Mouse (Mus musculus): Measurements from ENCODE around the gene Patj. TPM values are rescaled to one million over a fixed set of nuclear protein-coding genes. Genes with fewer than 3 reads are reported as not detected.
"Not testable (repeated sequence)": the region's sequence is repeated elsewhere in the genome, so short reads cannot be mapped to it uniquely, and the experiment has no call there.

Gene Patj
- polyA plus RNA-seq, 1 experiment from 2014 or later = 22.5 TPM

- no peak overlapping the region for H3K4me3 ChIP-seq (ENCODE audit: low read length)
- no peaks in the 10 kb centered on the region for H3K36me3 ChIP-seq (ENCODE audit: control insufficient read depth, insufficient read depth, low read length)
- H3K9ac ChIP-seq (ENCODE audit: low read depth, low read length) = no peak overlapping the region
- WGBS = 27% methylated on average over 6 of the region's 6 CpGs
- H3K9me3 ChIP-seq (ENCODE audit: control insufficient read depth, low read length) = no peaks in the 10 kb centered on the region
- H3K4me2 ChIP-seq (ENCODE audit: low read depth, low read length) = no peak overlapping the region
- ATAC-seq = peak; percentile 45; the same call in 1 of the 2 replicates
- H3K27ac ChIP-seq (ENCODE audit: low read length) = peak overlapping the region; percentile 36; the same call in 1 of the 2 replicates
- H3K27me3 ChIP-seq (replicated peaks; ENCODE audit: control insufficient read depth, insufficient read depth, low read length) = no peaks in the 10 kb centered on the region
- H3K4me1 ChIP-seq (ENCODE audit: control insufficient read depth, insufficient read depth, low read length) = peaks cover 12% of the 10 kb centered on the region
Measured at GRCm38 (mm10) chr4:98400926-98401583, 5.5 kb downstream of the Patj start.

DNA sequence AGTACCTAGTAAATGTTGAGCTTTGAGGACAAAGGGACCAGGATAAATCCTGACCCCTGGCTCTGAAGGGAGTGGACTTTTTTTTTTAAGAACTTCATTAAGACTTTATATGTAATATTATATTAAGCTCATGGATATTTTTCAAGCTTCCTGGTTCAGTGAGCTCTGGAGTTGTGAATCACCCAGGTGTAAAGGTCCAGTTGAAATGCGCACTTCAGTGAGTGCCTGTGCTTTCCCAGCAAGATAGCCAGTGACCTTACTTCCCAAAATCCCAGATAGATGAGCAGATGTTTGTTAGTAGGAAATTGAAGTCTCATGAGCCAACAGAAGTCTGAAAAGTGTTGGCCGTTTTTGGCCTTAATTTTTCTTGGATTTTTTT, 6.0 kb downstream of the Patj start:
- Histone ChIP-seq H3K9ac (ENCODE audit: low read depth, low read length) (no peak overlapping the region), H3K36me3 (ENCODE audit: control insufficient read depth, insufficient read depth, low read length) (no peaks in the 10 kb centered on the region), H3K27ac (ENCODE audit: low read length) (peak overlapping the region; percentile 36; the same call in 1 of the 2 replicates), H3K9me3 (ENCODE audit: control insufficient read depth, low read length) (no peaks in the 10 kb centered on the region), H3K4me2 (ENCODE audit: low read depth, low read length) (no peak overlapping the region), H3K27me3 (replicated peaks; ENCODE audit: control insufficient read depth, insufficient read depth, low read length) (no peaks in the 10 kb centered on the region), H3K4me1 (ENCODE audit: control insufficient read depth, insufficient read depth, low read length) (peaks cover 12% of the 10 kb centered on the region), H3K4me3 (ENCODE audit: low read length) (no peak overlapping the region)
- 64% methylated on average over 2 of the region's 2 CpGs for WGBS
- peak; percentile 34; the same call in 1 of the 2 replicates for ATAC-seq

DNA sequence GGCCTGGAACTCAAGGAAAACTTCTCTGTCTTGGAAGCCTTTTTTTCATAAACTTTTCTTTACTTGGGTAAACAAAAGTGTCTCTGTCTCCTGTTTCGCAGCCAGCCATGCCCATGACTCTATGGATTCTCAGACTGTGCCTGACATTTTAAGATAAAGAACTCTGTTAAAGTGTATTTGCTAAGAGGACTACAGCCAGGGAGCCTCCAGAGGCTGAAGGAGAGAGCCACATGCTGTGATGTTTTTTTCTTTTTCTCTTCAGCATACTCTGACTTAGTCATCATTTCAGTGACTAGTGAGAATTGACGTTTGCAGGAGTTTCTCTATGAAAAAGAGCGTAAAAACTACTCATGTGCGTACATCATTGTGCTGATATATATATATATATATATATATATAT, 7.9 kb downstream of the Patj start:
- no peaks in the 10 kb centered on the region for H3K36me3 ChIP-seq (ENCODE audit: control insufficient read depth, insufficient read depth, low read length)
- H3K4me1 ChIP-seq (ENCODE audit: control insufficient read depth, insufficient read depth, low read length) = peaks cover 12% of the 10 kb centered on the region
- no peak overlapping the region for H3K27ac ChIP-seq (ENCODE audit: low read length)
- no peaks in the 10 kb centered on the region for H3K9me3 ChIP-seq (ENCODE audit: control insufficient read depth, low read length)
- no peak overlapping the region for H3K4me3 ChIP-seq (ENCODE audit: low read length)
- no peaks in the 10 kb centered on the region for H3K27me3 ChIP-seq (replicated peaks; ENCODE audit: control insufficient read depth, insufficient read depth, low read length)
- H3K9ac ChIP-seq (ENCODE audit: low read depth, low read length) = no peak overlapping the region
- no peak overlapping the region for H3K4me2 ChIP-seq (ENCODE audit: low read depth, low read length)
- no peak for ATAC-seq
- WGBS = 69% methylated on average over 4 of the region's 4 CpGs

- Histone ChIP-seq H3K4me2 (ENCODE audit: low read depth, low read length) (no peak overlapping the region), H3K4me3 (ENCODE audit: low read length) (no peak overlapping the region), H3K27me3 (replicated peaks; ENCODE audit: control insufficient read depth, insufficient read depth, low read length) (no peaks in the 10 kb centered on the region), H3K9me3 (ENCODE audit: control insufficient read depth, low read length) (no peaks in the 10 kb centered on the region), H3K9ac (ENCODE audit: low read depth, low read length) (no peak overlapping the region), H3K36me3 (ENCODE audit: control insufficient read depth, insufficient read depth, low read length) (no peaks in the 10 kb centered on the region), H3K4me1 (ENCODE audit: control insufficient read depth, insufficient read depth, low read length) (peaks cover 12% of the 10 kb centered on the region), H3K27ac (ENCODE audit: low read length) (no peak overlapping the region)
- no peak for ATAC-seq
- 89% methylated on average over 6 of the region's 6 CpGs for WGBS
Measured at GRCm38 (mm10) chr4:98404412-98404811, 8.8 kb downstream of the Patj start.

- no peaks in the 10 kb centered on the region for H3K9me3 ChIP-seq (ENCODE audit: control insufficient read depth, low read length)
- H3K4me1 ChIP-seq (ENCODE audit: control insufficient read depth, insufficient read depth, low read length) = no peaks in the 10 kb centered on the region
- no peak overlapping the region for H3K4me2 ChIP-seq (ENCODE audit: low read depth, low read length)
- no peak overlapping the region for H3K9ac ChIP-seq (ENCODE audit: low read depth, low read length)
- ATAC-seq = no peak
- no peak overlapping the region for H3K4me3 ChIP-seq (ENCODE audit: low read length)
- no peak overlapping the region for H3K27ac ChIP-seq (ENCODE audit: low read length)
- H3K36me3 ChIP-seq (ENCODE audit: control insufficient read depth, insufficient read depth, low read length) = no peaks in the 10 kb centered on the region
- H3K27me3 ChIP-seq (replicated peaks; ENCODE audit: control insufficient read depth, insufficient read depth, low read length) = no peaks in the 10 kb centered on the region
- WGBS = 85% methylated on average over 4 of the region's 4 CpGs
Measured at GRCm38 (mm10) chr4:98408455-98408854, 12.9 kb downstream of the Patj start.

DNA sequence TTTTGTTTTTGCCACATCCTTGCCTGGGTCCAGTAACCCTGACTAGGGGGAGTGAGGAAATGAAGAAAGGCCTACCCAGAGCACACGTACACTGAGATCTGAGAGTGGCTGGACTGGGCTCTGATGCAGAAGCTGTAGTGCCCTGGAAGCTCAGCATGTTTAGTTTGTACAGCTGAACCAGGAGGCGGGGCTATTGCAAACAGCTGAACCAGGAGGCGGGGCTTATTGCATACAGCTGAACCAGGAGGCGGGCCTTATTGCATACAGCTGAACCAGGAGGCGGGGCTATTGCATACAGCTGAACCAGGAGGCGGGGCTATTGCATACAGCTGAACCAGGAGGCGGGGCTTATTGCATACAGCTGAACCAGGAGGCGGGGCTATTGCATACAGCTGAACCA, 19.6 kb downstream of the Patj start:
- not testable (repeated sequence) for H3K27me3 ChIP-seq (replicated peaks; ENCODE audit: control insufficient read depth, insufficient read depth, low read length); ATAC-seq; H3K36me3 ChIP-seq (ENCODE audit: control insufficient read depth, insufficient read depth, low read length); H3K4me2 ChIP-seq (ENCODE audit: low read depth, low read length); H3K9ac ChIP-seq (ENCODE audit: low read depth, low read length); H3K4me1 ChIP-seq (ENCODE audit: control insufficient read depth, insufficient read depth, low read length); H3K4me3 ChIP-seq (ENCODE audit: low read length); H3K9me3 ChIP-seq (ENCODE audit: control insufficient read depth, low read length); H3K27ac ChIP-seq (ENCODE audit: low read length)
- WGBS = 96% methylated on average over 8 of the region's 8 CpGs

DNA sequence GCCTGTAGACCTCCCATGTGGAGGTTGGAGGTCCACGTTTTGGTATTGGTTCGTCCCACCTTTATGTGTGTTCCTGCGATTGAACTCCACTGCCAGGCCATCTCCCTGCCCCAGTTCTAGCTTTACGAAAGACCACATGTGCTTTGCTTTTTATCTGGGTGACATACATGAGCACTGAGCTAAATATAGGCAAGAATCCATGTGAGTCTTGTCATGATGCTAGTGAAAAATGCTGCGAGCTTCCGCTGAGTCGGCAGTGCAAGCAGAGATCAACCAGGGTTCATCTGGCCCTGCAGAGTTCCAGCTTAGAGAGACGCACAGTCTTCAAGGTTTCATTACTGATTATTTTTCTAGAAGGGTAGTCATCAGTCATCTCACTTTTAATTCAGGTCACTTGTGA, 32.8 kb downstream of the Patj start:
- Histone ChIP-seq H3K4me3 (ENCODE audit: low read length) (no peak overlapping the region), H3K9ac (ENCODE audit: low read depth, low read length) (no peak overlapping the region), H3K9me3 (ENCODE audit: control insufficient read depth, low read length) (no peaks in the 10 kb centered on the region), H3K4me1 (ENCODE audit: control insufficient read depth, insufficient read depth, low read length) (no peaks in the 10 kb centered on the region), H3K27me3 (replicated peaks; ENCODE audit: control insufficient read depth, insufficient read depth, low read length) (no peaks in the 10 kb centered on the region), H3K4me2 (ENCODE audit: low read depth, low read length) (no peak overlapping the region), H3K36me3 (ENCODE audit: control insufficient read depth, insufficient read depth, low read length) (0 out of 2 replicates have a peak, but pooled peaks cover 5% of the 10 kb centered on the region), H3K27ac (ENCODE audit: low read length) (no peak overlapping the region)
- WGBS = 64% methylated on average over 8 of the region's 8 CpGs
- ATAC-seq = no peak

DNA sequence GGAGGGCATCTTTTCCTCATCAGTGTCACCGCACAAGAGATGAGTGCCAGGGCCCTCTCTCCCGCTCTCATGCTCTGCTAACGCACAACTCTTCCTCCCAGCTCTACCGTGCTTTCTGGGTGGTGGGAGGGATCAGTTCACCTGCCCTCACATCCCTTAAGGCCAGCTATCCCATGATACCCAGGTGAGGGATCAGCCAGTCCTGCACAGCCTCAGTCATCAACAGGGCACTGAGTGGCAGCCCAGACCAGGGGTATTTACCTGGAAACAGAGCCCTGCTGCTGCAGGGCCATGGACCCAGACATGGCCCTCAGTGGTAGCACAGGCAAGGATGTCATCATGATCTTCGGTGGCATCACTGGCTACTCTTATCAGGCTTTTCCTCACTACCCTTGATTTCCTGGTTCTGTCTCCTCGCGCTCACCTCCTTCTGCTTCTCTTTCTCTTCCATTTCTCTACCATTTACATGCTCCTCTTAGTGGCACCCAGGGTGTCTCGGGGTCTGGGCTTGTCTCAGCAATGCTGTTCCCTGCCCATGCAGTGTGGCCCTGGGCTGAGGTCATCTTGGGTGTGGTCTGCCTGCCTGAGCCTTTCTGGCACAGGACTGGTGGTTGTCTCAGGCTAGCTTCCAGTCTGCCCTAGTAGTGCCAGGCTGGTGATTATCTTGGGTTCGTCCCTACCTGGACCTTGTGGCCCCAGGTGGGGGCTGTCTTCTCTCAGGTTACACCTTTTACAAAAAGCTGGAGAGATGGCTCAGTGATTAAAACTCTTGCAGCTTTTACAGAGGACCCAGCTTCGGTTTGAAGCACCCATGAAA, 40.3 kb downstream of the Patj start:
- H3K36me3 ChIP-seq (ENCODE audit: control insufficient read depth, insufficient read depth, low read length) = no peaks in the 10 kb centered on the region
- H3K27me3 ChIP-seq (replicated peaks; ENCODE audit: control insufficient read depth, insufficient read depth, low read length) = no peaks in the 10 kb centered on the region
- no peak overlapping the region for H3K4me3 ChIP-seq (ENCODE audit: low read length)
- no peak overlapping the region for H3K4me2 ChIP-seq (ENCODE audit: low read depth, low read length)
- whole genome bisulfite sequencing = 85% methylated on average over 10 of the region's 10 CpGs
- H3K9ac ChIP-seq (ENCODE audit: low read depth, low read length) = no peak overlapping the region
- ATAC-seq = no peak
- H3K9me3 ChIP-seq (ENCODE audit: control insufficient read depth, low read length) = no peaks in the 10 kb centered on the region
- H3K27ac ChIP-seq (ENCODE audit: low read length) = no peak overlapping the region
- H3K4me1 ChIP-seq (ENCODE audit: control insufficient read depth, insufficient read depth, low read length) = no peaks in the 10 kb centered on the region

DNA sequence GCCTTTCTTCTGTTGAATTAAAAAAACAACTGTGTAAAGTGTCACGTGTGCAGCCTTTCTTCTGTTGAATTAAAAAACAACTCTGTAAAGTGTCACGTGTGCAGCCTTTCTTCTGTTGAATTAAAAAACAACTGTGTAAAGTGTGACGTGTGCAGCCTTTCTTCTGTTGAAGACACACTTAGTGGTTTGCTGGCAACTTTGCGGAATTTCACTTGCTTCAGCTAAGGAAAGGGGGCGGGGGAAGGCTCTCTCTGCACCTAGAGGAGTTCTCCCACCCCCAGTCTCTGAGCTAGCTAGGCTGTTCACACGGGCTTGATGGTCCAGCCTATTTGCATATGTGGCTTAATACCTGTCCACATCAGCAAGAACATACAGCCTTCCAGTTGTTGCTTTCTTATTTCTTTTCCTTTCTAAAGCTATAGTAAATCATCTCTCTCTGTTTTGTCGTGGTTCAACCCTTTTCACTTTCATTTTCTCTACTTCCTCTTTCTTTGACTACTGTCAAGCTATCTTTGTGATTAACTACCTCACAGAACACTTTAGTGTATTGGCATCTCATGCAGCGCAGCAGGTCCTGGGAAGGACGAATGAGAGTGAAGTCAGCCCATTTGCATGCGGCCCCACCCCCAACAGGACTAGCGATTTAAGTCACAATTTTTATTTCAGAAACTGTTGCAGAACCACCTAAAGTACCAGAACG, 41.2 kb downstream of the Patj start:
- Histone ChIP-seq H3K4me2 (ENCODE audit: low read depth, low read length) (no peak overlapping the region), H3K27me3 (replicated peaks; ENCODE audit: control insufficient read depth, insufficient read depth, low read length) (no peaks in the 10 kb centered on the region), H3K9ac (ENCODE audit: low read depth, low read length) (no peak overlapping the region), H3K36me3 (ENCODE audit: control insufficient read depth, insufficient read depth, low read length) (no peaks in the 10 kb centered on the region), H3K4me3 (ENCODE audit: low read length) (no peak overlapping the region), H3K27ac (ENCODE audit: low read length) (no peak overlapping the region), H3K9me3 (ENCODE audit: control insufficient read depth, low read length) (no peaks in the 10 kb centered on the region), H3K4me1 (ENCODE audit: control insufficient read depth, insufficient read depth, low read length) (no peaks in the 10 kb centered on the region)
- WGBS = 64% methylated on average over 12 of the region's 12 CpGs
- peak; percentile 26; the same call in 1 of the 2 replicates for ATAC-seq
